18 mouse cellular contexts compared by ENCODE assay signal in genomic region chr12:86685275-86685674, GRCm38 (mm10). TPM values are rescaled to one million over a fixed set of nuclear protein-coding genes. Genes with fewer than 3 reads are reported as not detected.
A peak's percentile ranks its signal among the peaks of the same experiment; 100 is the strongest.
DNase-seq lines count a peak whose midpoint lies in the region; ATAC-seq and TF ChIP-seq lines count a peak whose summit lies in the region.
"Had no signal": no experiment of that assay in that cellular context is flagged by ENCODE, and none has a peak within 500 bp of the region (broad histone marks: within the 10 kb centered on the region; RNA-seq: fewer than 3 reads in every experiment).

No protein-coding gene starts in this region.

- no peak overlapping the region for H3K4me2 ChIP-seq in hindbrain, embryonic 14.5 days (replicated peaks)
- H3K4me2 ChIP-seq: heart, embryonic 11.5 days; lung, embryonic 15.5 days had no signal

- 74% methylated on average over 9 of the region's 9 CpGs for WGBS in hindbrain, embryonic 10.5 days
- WGBS in hindbrain, embryonic 14.5 days, result 76% methylated on average over 9 of the region's 9 CpGs

- no peaks in the 10 kb centered on the region for H3K9me3 ChIP-seq in hindbrain, embryonic 10.5 days
- H3K9me3 ChIP-seq in hindbrain, embryonic 14.5 days (ENCODE audit: control insufficient read depth, low read length), result no peaks in the 10 kb centered on the region
- H3K9me3 ChIP-seq: lung, embryonic 15.5 days had no signal

- 0 out of 2 replicates have a peak, but pooled peaks have one; percentile 15 for TF ChIP-seq POLR2A in cortical plate, adult 2 months (IDR thresholded peaks at IDR 0.05; ENCODE audit: extremely low read depth, insufficient read depth, low read length)

- no peak overlapping the region for H3K9ac ChIP-seq in hindbrain, embryonic 14.5 days
- H3K9ac ChIP-seq: lung, embryonic 15.5 days had no signal

- peaks cover 79% of the 10 kb centered on the region for H3K36me3 ChIP-seq in hindbrain, embryonic 10.5 days
- peaks cover 49% of the 10 kb centered on the region for H3K36me3 ChIP-seq in hindbrain, embryonic 14.5 days (replicated peaks; ENCODE audit: control insufficient read depth, insufficient read depth)

- no peaks in the 10 kb centered on the region for H3K27me3 ChIP-seq in hindbrain, embryonic 10.5 days (ENCODE audit: insufficient read depth, poor library complexity, severe bottlenecking)
- no peaks in the 10 kb centered on the region for H3K27me3 ChIP-seq in hindbrain, embryonic 14.5 days (ENCODE audit: control insufficient read depth, insufficient read depth, low read length)
- H3K27me3 ChIP-seq: lung, embryonic 15.5 days had no signal

- TF ChIP-seq CTCF in cortical plate, adult 2 months (IDR thresholded peaks at IDR 0.05; ENCODE audit: extremely low read depth, insufficient read depth, low read length), result no peak

- peak; percentile 53 for DNase-seq in cerebellum, adult 9-11 months
- DNase-seq in cerebellum, postnatal 4 days (ENCODE audit: low spot score in 2 of 2), result no peak
- no peak for DNase-seq in hindbrain, embryonic 10.5 days (ENCODE audit: low spot score)
- DNase-seq in hindbrain, embryonic 14.5 days (ENCODE audit: low spot score), result no peak
- peak; percentile 59 to 74 for DNase-seq in left cerebral cortex, postnatal 36 days (ENCODE audit: low spot score in 2 of 2)
- no peak for DNase-seq in left cerebral cortex, adult 8-10 months (ENCODE audit: low spot score in 2 of 2)
- no peak for DNase-seq in testis, postnatal 10 days (ENCODE audit: low spot score)
- DNase-seq: adrenal gland, adult 8-10 months; liver had no signal

- H3K4me1 ChIP-seq in hindbrain, embryonic 10.5 days (replicated peaks), result peaks cover 62% of the 10 kb centered on the region
- peaks cover 28% of the 10 kb centered on the region for H3K4me1 ChIP-seq in hindbrain, embryonic 14.5 days (replicated peaks; ENCODE audit: control insufficient read depth, insufficient read depth, low read length)
- H3K4me1 ChIP-seq in cortical plate, adult 2 months (ENCODE audit: control insufficient read depth, insufficient read depth, low read length), result peaks cover 15% of the 10 kb centered on the region

- peak overlapping the region; percentile 56; the same call in 1 of the 2 replicates for H3K27ac ChIP-seq in hindbrain, embryonic 10.5 days
- no peak overlapping the region for H3K27ac ChIP-seq in hindbrain, embryonic 14.5 days
- peak overlapping the region; percentile 2; the same call in 1 of the 2 replicates for H3K27ac ChIP-seq in cortical plate, adult 2 months (ENCODE audit: insufficient read depth, low read length)
- H3K27ac ChIP-seq: lung, embryonic 15.5 days had no signal

- H3K4me3 ChIP-seq in hindbrain, embryonic 10.5 days, result no peak overlapping the region
- no peak overlapping the region for H3K4me3 ChIP-seq in hindbrain, embryonic 14.5 days (replicated peaks; ENCODE audit: low read length)
- no peak overlapping the region for H3K4me3 ChIP-seq in cortical plate, adult 2 months (ENCODE audit: insufficient read depth, low read length)
- H3K4me3 ChIP-seq: lung, embryonic 15.5 days had no signal

- ATAC-seq in hindbrain, embryonic 14.5 days (ENCODE audit: low FRiP score), result no peak

- intact Hi-C loops in left cerebral cortex, postnatal 36 days (cut with DNase I), result no loop called here

RNA-seq across cellular contexts. Expression of gene Vash1, which starts 6.8 kb away (rescaled TPM):
- 21.1 and 27.4 TPM in 2 replicates for polyA plus RNA-seq in hindbrain, embryonic 10.5 days (2016; fragmentation: Nextera tagmentation; extraction: Ambion mirVana)
- 27.5 and 31.2 TPM in 2 replicates for polyA plus RNA-seq in hindbrain, embryonic 14.5 days (2014; fragmentation: Nextera tagmentation; extraction: Ambion mirVana)
- total RNA-seq in left cerebral cortex, postnatal 36 days (2021), result 10 to 100 TPM; 38.9 to 43.5 TPM
- 10 to 100 TPM; 31.6 to 35.4 (median 32.5) TPM for total RNA-seq in left cerebral cortex, adult 8-10 months (2022)
- polyA plus RNA-seq in cortical plate, adult 2 months (2012; rRNA removed), result 14.7 and 15.8 TPM in 2 replicates

RNA-seq across cellular contexts. Expression of gene Angel1, which starts 41.0 kb away (rescaled TPM):
- polyA plus RNA-seq in hindbrain, embryonic 10.5 days (2016; fragmentation: Nextera tagmentation; extraction: Ambion mirVana), result 14.7 and 14.8 TPM in 2 replicates
- polyA plus RNA-seq in hindbrain, embryonic 14.5 days (2014; fragmentation: Nextera tagmentation; extraction: Ambion mirVana), result 12.3 and 13.1 TPM in 2 replicates
- total RNA-seq in left cerebral cortex, postnatal 36 days (2021), result 1 to 10 TPM; 8.0 to 9.4 TPM
- 10 to 100 TPM in 2 of 4 experiments, 1 to 10 TPM in 2; 9.0 to 10.4 (median 9.6) TPM for total RNA-seq in left cerebral cortex, adult 8-10 months (2022)
- 10.3 and 10.5 TPM in 2 replicates for polyA plus RNA-seq in cortical plate, adult 2 months (2012; rRNA removed)

RNA-seq across cellular contexts. Expression of gene Lrrc74a, which starts 48.9 kb away (rescaled TPM):
- not detected in 2 replicates for polyA plus RNA-seq in hindbrain, embryonic 10.5 days (2016; fragmentation: Nextera tagmentation; extraction: Ambion mirVana)
- polyA plus RNA-seq in hindbrain, embryonic 14.5 days (2014; fragmentation: Nextera tagmentation; extraction: Ambion mirVana), result not detected in 2 replicates
- total RNA-seq in left cerebral cortex, postnatal 36 days (2021), result not detected
- not detected for total RNA-seq in left cerebral cortex, adult 8-10 months (2022)
- polyA plus RNA-seq in cortical plate, adult 2 months (2012; rRNA removed), result not detected in 2 replicates
- total RNA-seq: adrenal gland, adult 8-10 months; gastrocnemius, adult 8-10 months; layer of hippocampus, adult 18-20 months; megakaryocyte-erythroid progenitor cell, adult 5-6 weeks had no signal
- polyA plus RNA-seq: heart, embryonic 11.5 days; kidney, embryonic 14.5 days; lung, embryonic 15.5 days; neural tube, embryonic 14.5 days; urinary bladder, adult 2 months had no signal

Comparison
In these comparisons a context has a peak if more than half of its experiments do, and no peak if none do; other contexts are left out.
1. DNase-seq: peak in cerebellum, adult 9-11 months (single experiment) and left cerebral cortex, postnatal 36 days (2 of 2); none in cerebellum, postnatal 4 days (0 of 2), hindbrain, embryonic 10.5 days (single experiment), hindbrain, embryonic 14.5 days (single experiment), left cerebral cortex, adult 8-10 months (0 of 2) and testis, postnatal 10 days (single experiment).